Mouse (Mus musculus): ENCODE measurements around the gene Gm17334.

- TF ChIP-seq CTCF (IDR thresholded peaks at IDR 0.05; ENCODE audit: low read depth): no peak
- no peak for TF ChIP-seq EP300 (IDR thresholded peaks at IDR 0.05; ENCODE audit: low read depth)
Measured at GRCm38 (mm10) chr11:53757612-53758011, 15.4 kb downstream of the Gm17334 start.

Measured in liver, postnatal 0 days (tissue).